Mouse (Mus musculus) gastrocnemius, postnatal 36 days (tissue): ENCODE results near the gene Olfr1502. TPM values are rescaled to one million over a fixed set of nuclear protein-coding genes. Genes with fewer than 3 reads are reported as not detected.
"Not testable (repeated sequence)": the region's sequence is repeated elsewhere in the genome, so short reads cannot be mapped to it uniquely, and the experiment has no call there.

Source experiments
- DNase-seq, 2 experiments: peaks; one replicate each; pipeline ENCODE4 v3.0.0; 2022
- intact Hi-C: fragments of 180-260 bp; cut with DNase I; formaldehyde crosslinking; loops from one replicate; pipeline ENCODE4 v1.15.1; 2025
- long read RNA-seq, 2 experiments: library from polyadenylated mRNA; stranded (forward); transcript quantifications; one replicate each; pipeline ENCODE4 v2.0.0; 2021
- total RNA-seq, 2 experiments: library from RNA; stranded (reverse); gene quantifications; 2 replicates each; pipeline ENCODE4 v1.2.3; 2021

Olfr1502 gene
- not detected for total RNA-seq
- long read RNA-seq, experiment 1 = 0 reads
- long read RNA-seq, experiment 2 = 0 reads

- DNase-seq = no peak
Observed at GRCm38 (mm10) chr19:13861495-13861894, at the start of gene Olfr1502. TSS of gene Olfr1502 (plus strand) at chr19:13861795.

GRCm38 (mm10) chr19:13812823-13813222, 48.8 kb upstream of the Olfr1502 start:
- intact Hi-C loops = no loop called here
- no peak for DNase-seq

More at GRCm38 (mm10) chr19:13861495-13861894, at the start of gene Olfr1502:
- intact Hi-C loops = no loop called here

DNA sequence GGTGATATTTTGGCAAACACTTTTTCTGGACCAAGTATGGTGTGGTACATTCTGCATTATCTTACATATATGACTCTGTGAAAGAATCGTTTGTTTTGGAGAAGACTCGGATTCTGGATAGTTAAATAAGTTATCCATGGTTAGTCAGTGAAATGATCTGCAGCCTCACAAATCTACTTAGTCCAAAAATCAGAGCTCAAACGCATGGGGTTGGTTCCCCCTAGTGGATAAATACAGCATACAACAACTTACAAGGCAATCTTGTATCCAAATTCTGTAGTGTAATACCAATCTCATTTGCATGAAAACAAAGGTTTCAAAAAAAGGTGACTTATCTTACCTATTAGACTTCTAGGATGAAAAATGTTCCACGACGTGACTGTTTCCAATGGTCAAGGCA, 42.8 kb upstream of the Olfr1502 start:
- intact Hi-C loops = no loop called here
- DNase-seq = no peak

GRCm38 (mm10) chr19:13819347-13819746, 42.2 kb upstream of the Olfr1502 start, which contains the start of gene Olfr1499:
TSS of gene Olfr1499 (minus strand) at chr19:13819447.
- intact Hi-C loops = no loop called here

GRCm38 (mm10) chr19:13820847-13821246, 40.7 kb upstream of the Olfr1502 start:
- intact Hi-C loops = no loop called here
- DNase-seq = no peak

More at GRCm38 (mm10) chr19:13819347-13819746, 42.2 kb upstream of the Olfr1502 start, which contains the start of gene Olfr1499:
- DNase-seq = no peak

DNA sequence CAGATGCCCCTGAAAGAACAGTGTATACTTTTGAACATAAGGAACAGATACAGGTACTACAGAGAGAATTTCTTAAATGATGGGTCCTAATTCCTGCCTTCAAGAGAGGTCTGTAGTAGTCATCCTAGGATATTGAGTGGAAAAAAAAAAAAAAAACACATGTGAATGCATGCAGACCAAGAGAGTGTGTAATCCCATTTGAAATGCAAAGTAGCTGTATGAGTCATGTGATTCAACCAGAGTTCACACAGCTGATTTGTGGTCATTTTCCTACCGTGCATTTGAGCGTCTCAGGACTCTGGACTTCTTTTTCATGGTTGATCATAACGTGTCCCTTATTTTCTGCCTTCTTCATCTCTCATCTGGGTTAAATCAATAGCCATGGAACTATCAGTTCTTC, 33.1 kb upstream of the Olfr1502 start:
- intact Hi-C loops = no loop called here
- no peak for DNase-seq

DNA sequence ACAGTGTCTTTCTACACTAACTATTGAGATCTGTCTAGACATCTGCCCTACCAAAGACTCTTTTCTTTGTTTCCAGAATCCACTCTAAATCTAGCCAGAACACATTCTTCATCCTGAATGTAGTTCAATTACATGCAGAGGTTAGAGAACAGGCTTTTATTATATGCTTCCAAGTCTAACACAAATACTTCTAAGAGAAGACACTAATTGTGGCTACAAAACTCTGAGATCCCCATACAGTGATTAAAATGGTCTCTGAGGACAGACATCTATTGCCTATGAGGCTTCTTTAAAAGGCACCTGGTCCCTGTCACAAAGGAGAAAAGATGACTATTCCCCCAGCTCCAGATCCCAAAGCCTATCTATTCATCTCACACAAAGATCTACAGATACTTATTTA, 31.2 kb upstream of the Olfr1502 start, which contains the start of gene Olfr1500:
Gene Olfr1500, minus strand, starts transcription at position 101 of the 400 bp plus-strand sequence.
- DNase-seq = no peak
- intact Hi-C loops = no loop called here

GRCm38 (mm10) chr19:13850592-13850991, 11.0 kb upstream of the Olfr1502 start, which contains the start of gene Olfr1501:
TSS of gene Olfr1501 (minus strand) at chr19:13850692.
- DNase-seq, intact Hi-C loops: not testable (repeated sequence)

DNA sequence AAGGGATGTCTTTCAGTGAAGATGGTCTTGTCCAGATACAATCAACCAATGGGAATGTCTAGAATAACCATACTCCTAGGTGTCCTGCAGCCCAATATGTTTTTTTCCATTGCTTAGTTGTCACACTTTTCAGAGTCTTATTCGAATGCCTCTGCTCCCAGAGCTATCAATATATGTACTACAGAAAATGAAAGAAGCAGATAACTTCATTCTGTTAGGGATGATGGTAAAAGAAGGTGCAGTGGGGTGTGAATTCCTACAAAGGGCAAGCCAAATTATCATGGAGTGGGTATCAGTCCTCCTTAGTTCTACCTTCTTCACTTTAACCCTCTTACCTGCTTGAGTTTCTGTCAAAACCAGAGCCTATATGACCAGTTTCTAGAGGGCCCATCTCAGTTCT, 36.2 kb downstream of the Olfr1502 start, which contains the start of gene Olfr1504:
Gene Olfr1504, minus strand, starts transcription at position 101 of the 400 bp plus-strand sequence.
- DNase-seq = no peak
- intact Hi-C loops = no loop called here

Other genes with a start within 250 kb of the Olfr1502 start
- gene Olfr1487, start 244.4 kb upstream of the Olfr1502 start, total RNA-seq = not detected
- not detected for gene Olfr1489, start 230.2 kb upstream of the Olfr1502 start, total RNA-seq
- gene Olfr1490, start 210.7 kb upstream of the Olfr1502 start, total RNA-seq = not detected
- gene Olfr1491, start 164.5 kb upstream of the Olfr1502 start, total RNA-seq = not detected
- not detected for gene Olfr1493-ps1, start 138.5 kb upstream of the Olfr1502 start, total RNA-seq
- not detected for gene Olfr1494, start 122.1 kb upstream of the Olfr1502 start, total RNA-seq
- gene Olfr1495, start 97.2 kb upstream of the Olfr1502 start, total RNA-seq = not detected
- not detected for gene Olfr1496, start 83.9 kb upstream of the Olfr1502 start, total RNA-seq
- gene Olfr1497, start 63.6 kb upstream of the Olfr1502 start, total RNA-seq = not detected
- not detected for gene Olfr1499, start 42.3 kb upstream of the Olfr1502 start, total RNA-seq
- not detected for gene Olfr1500, start 31.3 kb upstream of the Olfr1502 start, total RNA-seq
- gene Olfr1501, start 11.1 kb upstream of the Olfr1502 start, total RNA-seq = not detected
- not detected for gene Olfr1504, start 36.1 kb downstream of the Olfr1502 start, total RNA-seq
- not detected for gene Olfr1505, start 51.7 kb downstream of the Olfr1502 start, total RNA-seq